Mouse (Mus musculus): ENCODE results near the gene Dgcr6.

Dgcr6 gene

DNA sequence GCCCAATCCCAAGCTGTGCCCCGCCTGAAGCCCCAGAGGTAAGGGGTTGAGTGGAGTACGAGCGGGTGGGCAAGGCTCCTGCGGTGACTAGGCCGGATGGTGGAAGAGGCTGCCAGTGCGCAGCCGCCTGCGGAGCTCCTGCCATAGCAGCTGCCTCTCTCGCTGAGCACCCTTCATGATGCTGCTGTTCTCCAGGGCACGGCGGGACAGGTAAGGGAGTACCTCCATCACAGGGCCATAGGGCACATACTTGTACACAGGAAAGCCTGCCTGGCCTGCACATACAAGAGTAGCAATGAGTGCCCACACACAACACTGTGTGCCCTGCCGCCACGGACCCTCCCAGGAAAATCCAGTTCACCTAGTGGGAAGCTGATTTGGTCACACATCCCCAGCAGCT, 19.4 kb downstream of the Dgcr6 start:
- DNase-seq = no peak

DNA sequence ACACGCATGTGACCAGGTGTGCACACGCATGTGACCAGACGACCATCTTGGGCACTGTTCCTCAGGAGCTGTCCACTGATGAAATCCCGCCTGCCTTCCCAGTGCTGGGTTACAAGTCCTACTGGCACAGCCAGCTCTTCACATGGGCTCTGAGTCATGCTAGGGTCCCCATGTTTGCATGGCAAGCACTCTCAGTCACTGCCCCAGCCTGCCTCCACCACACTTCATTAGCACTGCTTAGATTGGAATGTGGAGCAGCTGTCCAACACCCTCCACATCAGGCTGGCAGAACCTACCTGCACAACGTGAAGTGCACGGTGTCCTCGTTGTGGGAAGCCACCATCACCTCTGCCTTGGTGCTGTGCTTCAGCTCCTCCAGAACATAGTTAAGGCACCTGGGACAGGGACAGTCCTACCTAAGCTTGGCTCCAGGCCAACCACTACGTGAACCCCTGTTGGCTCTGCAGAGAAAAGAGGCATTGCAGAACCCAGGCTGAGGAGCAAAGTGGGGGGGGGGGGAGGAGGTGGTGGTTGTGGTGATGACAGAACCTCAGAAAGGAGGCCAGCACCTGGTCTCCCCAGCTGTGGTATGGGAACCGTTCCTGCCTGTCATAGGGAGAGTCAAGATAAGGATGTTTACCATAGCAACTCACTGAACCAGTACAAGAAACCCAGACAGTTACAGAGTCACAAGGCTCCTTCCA, 20.8 kb downstream of the Dgcr6 start:
- peak; percentile 53 to 56 for DNase-seq

- peak; percentile 53 to 59 for DNase-seq
Observed at GRCm38 (mm10) chr16:18074611-18075010, 22.0 kb downstream of the Dgcr6 start.

- no peak for DNase-seq
Observed at GRCm38 (mm10) chr16:18075201-18075600, 22.5 kb downstream of the Dgcr6 start.

- DNase-seq = no peak
Observed at GRCm38 (mm10) chr16:18078314-18079015, 25.8 kb downstream of the Dgcr6 start.

DNA sequence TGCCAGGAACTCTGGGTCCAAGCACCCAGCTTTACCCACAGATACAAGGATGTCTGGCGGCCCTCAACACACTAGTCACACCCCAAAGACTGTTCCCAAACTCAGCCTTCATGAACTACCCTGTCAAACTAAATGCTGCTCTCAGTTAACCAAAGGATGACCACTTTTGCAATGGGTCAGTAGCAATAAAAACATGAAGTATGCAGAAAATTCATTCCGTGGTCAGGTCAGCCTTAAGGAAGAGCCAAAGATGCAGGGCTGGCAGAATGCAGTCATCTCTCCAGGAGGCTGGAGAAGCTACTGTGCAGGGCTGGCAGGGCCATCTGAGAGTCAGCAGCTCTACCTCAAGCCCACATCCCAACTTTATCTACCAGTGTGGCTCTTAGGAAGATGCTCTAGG, 26.6 kb downstream of the Dgcr6 start:
- DNase-seq = no peak

- DNase-seq = no peak
Observed at GRCm38 (mm10) chr16:18080171-18080570, 27.5 kb downstream of the Dgcr6 start.

DNA sequence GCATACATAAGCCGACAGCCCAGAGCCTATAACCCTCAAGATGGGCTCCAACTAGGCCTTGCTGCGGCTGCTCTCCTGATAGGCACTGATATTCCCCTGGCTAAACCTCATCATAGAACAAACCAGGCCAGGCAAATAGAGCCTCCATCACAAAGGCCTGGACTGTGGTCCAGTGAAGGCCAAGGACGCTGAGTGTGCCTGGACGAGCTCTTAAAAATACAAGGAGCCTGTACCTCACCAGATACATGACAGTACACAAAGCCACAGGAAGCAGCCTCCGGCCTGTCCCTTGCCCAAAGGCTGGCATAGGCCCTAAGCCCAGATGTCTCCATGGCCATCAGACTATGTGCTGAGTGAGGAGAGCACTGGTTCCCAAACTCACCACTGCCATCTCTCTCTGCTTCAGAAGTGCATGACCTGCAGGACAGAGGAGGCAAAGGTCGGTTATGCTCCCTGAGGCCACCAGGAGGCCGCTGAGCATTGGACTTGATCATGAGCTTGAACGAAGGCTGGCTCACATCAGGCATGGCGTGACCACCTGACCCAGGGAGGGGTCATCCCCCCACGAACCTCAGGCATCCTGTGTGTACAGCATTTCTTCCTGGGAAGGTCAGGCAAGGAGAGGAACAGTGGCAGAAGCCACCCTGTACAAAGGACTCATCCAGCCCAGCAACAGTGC, 28.6 kb downstream of the Dgcr6 start:
- DNase-seq = peak; percentile 32 to 41

- DNase-seq = no peak
Observed at GRCm38 (mm10) chr16:18082291-18082690, 29.6 kb downstream of the Dgcr6 start.

GRCm38 (mm10) chr16:18083231-18083951, 30.7 kb downstream of the Dgcr6 start:
- no peak for DNase-seq

GRCm38 (mm10) chr16:18084262-18084661, 31.6 kb downstream of the Dgcr6 start:
- DNase-seq = no peak

- DNase-seq = no peak
Observed at GRCm38 (mm10) chr16:18087101-18087500, 34.4 kb downstream of the Dgcr6 start.

DNA sequence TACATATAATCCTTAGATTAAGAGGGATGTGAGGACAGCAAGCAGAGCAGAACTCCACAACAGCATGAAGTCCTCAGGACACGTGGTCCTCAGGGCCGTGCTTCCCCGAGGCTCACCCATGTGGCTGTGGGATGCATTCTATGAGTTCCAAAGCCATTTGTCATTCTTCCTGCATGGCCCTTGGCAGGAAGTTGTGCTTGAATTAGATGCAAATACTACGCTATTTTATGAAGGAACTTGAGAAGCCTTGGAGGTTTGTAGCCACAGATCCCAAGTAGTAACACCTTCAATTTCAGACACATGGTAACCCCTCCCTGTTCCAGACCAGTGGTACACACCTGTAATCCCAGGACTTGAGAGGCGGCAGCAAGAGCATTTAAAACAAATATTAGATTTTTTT, 43.7 kb downstream of the Dgcr6 start:
- DNase-seq = no peak

DNA sequence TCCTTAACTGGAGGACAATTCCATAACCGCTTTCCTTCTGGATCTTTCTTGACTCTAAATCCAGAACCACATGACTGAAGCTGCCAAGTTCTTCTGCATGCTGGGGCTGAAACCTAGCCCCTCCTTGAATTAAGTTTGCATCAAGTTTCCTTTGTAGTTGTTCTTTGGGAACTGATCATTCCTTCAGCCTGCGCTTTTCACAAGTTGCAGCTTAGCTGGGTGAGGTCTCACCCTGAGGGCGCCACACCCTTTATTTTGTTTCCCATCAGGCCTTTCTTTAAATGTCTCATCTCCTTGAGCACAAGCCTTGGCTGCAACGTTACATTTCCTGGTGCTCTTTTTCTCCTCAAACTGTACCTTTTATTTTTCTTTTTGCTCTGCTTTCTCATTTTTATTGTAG, 50.2 kb downstream of the Dgcr6 start:
- DNase-seq = no peak

DNA sequence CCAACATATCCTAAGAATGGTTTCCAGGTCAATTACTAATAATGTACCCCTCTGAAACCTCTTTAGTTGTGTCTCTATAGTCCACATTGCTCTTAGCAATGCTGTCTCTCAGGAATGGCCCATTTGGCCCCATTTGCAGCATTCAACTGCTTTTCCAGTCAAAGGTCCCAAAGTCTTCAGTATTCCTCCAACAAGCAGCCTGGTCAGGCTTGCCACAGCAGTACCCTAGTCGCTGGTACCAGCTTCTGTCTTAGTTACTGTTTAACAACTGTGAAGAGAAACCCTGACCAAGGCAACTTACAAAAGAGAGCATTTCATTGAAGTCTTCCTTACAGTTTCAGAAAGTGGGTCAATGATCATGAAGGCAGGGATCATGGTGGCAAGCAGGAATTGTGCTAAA, 50.7 kb downstream of the Dgcr6 start:
- no peak for DNase-seq

GRCm38 (mm10) chr16:18103808-18104207, 51.1 kb downstream of the Dgcr6 start:
- no peak for DNase-seq

- DNase-seq = peak; percentile 55 to 57
Observed at GRCm38 (mm10) chr16:18108221-18108966, 55.7 kb downstream of the Dgcr6 start.

- no peak for DNase-seq
Observed at GRCm38 (mm10) chr16:18111042-18111441, 58.4 kb downstream of the Dgcr6 start.

GRCm38 (mm10) chr16:18116467-18116866, 63.8 kb downstream of the Dgcr6 start:
- DNase-seq = no peak

GRCm38 (mm10) chr16:18118285-18118684, 65.6 kb downstream of the Dgcr6 start:
- DNase-seq = no peak

- peak; percentile 16 to 21 for DNase-seq
Observed at GRCm38 (mm10) chr16:18119031-18119730, 66.5 kb downstream of the Dgcr6 start.
